Mouse (Mus musculus) gastrocnemius, adult 18-20 months (tissue): Measurements from ENCODE around the gene Herc1. TPM values are rescaled to one million over a fixed set of nuclear protein-coding genes. Genes with fewer than 3 reads are reported as not detected.
"Not testable (repeated sequence)": the region's sequence is repeated elsewhere in the genome, so short reads cannot be mapped to it uniquely, and the experiment has no call there.

Experiments used
- DNase-seq: peaks from one replicate; pipeline ENCODE4 v3.0.0; 2021; ENCODE audit warnings: low spot score
- total RNA-seq, 2 experiments: library from RNA; stranded (reverse); gene quantifications; 2 replicates each; pipeline ENCODE4 v1.2.3; 2021

The Herc1 gene
- total RNA-seq, 2 experiments from 2014 or later = 30.3 to 31.0 TPM

DNA sequence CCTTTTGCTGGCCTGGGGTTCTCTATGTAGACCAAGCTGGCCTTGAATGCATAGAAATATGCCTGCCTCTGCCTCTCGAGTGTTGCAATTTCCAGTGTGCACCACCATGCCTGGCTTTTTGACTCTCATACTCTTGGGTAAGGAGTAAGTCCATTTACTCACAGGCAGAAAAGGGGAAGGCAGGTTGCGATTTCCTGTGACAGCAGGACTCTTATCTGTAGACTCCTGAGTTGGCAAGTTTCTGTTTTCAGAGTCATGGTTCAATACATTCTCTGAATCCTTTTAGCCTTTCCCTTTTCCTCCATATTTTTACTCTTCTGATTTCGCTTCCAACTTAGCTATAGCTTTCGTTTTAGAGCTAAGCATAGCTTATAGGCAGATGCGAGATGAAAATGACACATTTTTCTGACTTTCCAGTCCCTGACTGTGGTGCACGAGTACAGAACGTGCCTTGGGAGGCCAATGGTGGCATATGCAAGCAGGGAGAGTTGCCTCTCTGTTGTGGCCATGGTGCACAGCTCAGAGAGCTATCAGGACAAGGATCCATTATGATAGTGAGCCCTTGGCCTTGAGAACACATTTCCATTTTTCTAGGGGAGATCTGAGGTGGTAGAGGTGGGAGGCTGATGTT lies 2.7 kb upstream of the Herc1 start:
- no peak for DNase-seq

DNA sequence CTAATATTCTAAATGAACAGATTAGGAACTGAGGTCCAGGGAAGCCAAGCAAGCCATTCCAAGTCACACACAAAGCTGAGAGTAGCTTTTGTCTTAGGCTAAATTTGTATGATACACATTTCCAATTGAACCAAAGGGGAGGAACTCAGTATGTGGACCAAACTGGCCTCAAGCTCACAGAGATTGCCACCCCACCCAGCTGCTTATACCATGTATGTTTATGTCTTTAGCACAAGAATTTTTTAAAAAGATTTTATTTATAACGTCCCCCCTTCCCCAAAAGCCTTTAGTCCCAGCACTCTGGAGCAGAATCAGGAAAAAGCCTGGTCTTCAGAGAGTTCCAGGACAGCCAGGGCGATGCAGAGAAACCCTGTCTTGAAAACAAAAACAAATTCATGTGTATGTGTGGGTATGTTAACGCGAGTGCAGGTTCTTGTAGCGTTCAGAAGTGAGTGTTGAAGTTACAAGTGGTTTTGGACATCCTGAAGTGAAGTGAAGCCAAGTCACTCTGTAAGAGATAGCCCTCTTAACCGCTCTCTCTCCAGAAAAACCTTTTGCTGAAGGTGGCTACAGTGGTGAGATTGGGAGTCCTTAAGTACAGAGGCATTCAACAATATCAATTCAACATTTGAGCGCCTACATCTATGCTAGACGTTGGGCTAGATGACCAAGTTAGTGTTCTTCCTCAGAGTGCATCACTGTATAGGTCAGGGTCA lies 948 bp upstream of the Herc1 start:
- no peak for DNase-seq

DNA sequence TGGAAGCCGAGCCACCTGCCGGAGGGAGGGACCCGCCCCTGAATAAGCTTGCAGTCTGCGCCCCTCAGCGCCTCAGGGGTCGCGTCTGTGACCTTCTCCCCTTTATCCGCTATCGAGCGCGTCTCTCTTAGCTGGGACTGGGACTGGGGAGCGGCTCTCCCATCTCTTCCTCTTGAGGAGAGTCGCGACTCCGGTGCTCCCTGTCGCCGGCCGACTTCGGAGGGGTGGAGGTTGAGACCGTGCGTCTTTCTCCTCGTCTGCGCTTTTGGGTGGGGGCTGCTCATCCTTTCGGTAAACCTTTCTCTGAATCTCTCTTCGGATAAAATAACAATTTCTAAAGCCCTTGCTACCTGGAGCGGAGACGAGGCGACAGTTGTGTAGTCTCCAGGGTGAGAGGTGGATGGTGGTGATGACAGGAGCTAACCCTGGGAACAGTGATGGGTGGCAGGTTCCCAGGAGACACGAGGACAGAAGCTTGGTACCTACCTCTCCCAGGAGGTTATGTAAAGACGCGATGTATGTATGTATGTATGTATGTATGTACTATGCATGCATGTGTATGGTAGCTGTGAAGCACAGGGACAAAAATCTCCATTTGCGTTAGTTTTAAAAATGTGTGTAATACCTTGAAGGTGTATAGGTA lies 659 bp downstream of the Herc1 start:
- DNase-seq = no peak

DNA sequence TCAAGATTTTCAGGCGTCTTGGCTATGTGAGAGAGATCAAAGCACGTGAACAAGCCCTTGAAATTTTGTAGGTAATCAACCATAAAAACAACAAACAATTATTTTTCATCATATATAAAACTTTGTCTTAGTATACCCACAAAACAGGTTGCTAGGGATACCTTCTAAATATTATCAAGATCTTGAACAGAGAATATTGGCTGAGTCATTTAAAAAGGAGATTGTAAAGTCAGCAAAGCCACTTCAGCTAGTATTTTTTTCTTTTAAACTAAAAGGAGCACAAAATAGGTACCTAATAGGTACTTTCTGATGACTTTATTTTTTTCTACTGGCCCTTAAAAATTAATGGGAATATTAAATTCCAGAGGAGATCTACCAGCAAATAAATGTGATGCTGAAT lies 2.5 kb downstream of the Herc1 start:
- DNase-seq = no peak

DNA sequence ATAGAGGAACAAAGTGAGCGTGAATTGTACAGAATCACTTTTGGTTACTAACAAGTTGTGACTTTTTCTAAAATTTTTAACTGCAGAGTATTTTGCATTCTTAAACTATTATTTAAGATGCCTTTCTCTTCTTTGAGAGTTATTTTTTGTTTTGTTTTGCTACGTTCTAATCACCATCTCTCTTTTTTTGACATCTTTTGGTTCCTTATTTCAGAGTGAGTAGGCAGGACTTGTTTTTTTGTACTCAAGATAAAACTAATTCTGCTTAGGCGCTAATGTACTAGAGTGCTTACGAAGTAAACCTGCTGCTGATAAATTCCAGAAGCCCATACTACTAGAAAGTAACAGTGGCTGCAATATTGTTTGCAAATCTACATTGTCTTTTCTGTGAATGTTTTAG lies 8.9 kb downstream of the Herc1 start:
- no peak for DNase-seq

DNA sequence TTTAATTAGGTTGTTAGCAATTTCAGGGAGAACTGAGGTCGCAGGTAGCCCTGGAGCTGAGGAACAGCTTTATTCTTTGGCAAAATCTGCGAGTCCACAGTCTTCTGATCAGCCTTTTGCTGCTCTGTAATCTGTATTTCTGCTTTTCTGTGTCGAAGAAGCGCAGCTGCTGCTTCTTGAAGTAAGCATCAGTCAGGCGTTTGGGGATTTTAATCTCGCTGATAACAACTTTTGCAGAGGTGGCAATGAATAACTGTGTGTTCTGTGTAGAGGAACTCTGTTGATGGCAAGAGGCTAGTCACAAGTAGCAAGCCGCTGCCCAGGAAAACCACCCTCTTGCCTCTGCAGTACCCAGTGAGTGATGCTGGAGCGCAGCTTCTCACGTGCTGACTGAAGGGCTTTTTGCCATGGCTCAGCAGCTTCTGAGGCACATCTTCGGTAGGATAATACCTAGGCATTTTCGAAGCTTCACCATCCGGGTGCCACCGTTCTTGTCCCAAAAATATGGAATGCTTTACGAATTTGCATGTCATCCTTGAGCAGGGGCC lies 10.0 kb downstream of the Herc1 start:
- no peak for DNase-seq

DNA sequence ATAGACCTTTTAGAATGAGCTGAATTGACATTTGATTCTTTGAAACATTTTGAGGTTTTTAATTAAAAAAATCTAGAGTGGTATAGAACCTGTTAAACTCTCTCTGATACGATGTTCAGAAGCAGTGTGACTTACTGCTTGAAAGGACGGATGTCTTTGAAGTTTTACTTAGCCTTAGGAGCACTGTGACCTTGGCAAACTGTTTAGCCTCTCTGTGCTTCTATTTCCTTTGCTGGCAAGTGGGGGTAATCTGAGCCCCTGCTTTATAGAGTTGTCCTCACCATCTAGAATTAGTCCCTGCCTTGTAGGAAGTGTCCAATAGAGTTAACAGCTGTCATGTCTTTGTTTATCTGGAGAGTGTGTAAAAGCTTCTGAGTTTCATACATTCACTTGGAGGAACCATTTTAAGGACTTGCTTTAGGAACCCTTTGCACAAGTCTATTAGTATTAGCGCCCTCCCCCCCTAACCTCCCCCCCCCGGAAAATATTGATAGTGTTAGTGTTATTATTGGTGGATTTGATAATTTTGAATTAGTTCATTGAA lies 18.7 kb downstream of the Herc1 start:
- peak; percentile 47 for DNase-seq

DNA sequence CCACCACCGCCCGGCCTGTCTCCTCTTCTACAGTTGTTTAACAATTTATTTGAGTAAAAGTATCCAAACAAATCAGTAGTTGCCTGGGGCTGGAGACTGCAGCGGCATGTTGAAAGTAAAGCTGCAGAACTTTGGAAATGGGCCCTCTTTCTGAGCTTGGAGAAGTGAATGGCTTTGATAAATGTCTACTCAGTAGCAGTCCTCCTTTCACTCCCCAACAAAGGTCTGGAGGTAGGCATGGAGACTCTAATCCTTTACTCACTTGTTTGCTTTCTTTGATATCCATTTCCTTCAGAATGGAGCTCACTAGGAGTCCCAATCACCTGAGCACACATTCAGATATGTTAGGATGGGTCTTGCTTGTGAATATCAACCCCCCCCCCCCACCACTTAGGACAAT lies 20.1 kb downstream of the Herc1 start:
- DNase-seq = no peak

DNA sequence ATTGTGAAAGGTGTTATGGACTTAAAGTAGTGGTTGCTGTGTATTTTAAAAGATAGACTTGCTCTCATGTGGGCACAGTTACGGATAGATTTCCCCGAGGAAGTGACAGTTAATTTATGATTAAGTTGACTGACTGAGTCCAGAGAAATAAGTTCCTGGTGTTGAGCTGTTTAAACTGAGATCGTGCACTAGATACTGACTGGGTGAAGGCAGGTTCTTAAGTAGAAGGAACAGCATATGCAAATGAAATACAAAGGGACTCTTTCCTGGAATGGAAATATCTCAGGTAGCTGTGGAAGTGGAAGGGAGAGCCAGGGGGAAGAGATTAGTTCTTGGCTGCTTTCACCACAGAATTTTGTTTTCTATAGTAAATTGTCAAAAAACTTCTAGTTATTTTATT lies 20.6 kb downstream of the Herc1 start:
- DNase-seq = no peak

DNA sequence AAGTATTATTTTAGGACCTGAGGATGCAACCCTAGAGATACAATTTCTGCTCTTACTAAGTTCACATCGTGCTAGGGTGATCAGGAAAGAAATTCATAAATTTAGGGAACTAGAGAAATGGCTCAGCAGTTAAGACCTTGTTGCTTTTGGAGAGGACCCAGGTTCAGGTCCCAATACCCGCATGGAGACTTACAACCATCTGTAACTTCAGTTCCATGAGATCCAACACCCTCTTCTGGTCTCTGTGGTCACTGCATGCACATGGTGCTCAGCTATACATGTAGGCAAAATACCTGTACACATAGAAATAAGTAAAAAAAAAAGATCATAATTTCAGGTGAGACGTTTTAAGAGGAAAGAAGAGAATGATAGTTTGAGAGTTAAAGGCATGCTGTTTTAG lies 23.2 kb downstream of the Herc1 start:
- DNase-seq = no peak

DNA sequence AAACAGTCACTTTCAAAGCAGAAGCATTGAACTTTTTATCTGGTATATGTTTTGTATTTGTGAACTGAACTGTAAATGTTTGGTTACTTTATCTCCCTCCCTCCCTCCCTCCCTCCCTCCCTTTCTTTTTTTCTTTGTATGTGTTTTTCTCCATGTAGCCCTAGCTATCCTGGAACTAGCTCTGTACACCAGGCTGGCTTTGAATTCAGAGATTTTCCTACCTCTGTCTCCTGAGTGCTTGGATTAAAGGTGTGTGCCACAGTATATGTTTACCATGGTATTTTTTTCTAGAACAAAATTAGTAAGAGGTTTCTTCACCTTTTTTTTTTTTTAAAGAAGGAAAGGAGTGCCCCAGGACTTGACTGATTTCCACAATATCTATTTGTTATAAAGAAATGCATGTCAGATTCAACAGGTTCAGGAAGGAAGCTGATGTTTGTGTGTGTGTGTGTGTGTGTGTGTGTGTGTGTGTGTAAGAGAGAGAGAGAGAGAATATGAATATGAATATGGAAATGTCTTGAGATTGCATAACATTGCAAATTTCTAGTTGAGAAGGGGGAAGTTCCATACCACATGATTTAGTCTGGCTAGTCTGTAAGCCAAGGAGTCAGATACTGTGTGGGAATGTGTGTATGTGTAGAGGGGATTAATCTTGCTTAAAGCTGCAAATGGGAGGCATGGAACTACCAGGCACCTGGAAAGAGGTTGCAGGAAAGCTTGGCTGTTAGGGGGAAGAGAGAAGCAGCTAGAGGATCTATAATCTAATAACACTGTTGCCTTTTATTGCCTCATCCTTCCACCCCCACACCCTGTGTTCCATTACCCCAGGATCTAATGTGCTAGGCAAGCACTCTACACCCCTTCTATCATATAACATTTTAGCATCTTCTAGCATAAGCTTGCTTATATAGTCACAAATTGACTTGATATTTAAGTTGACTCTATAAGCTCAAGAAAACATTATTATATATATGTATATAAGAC lies 24.5 kb downstream of the Herc1 start:
- no peak for DNase-seq

DNA sequence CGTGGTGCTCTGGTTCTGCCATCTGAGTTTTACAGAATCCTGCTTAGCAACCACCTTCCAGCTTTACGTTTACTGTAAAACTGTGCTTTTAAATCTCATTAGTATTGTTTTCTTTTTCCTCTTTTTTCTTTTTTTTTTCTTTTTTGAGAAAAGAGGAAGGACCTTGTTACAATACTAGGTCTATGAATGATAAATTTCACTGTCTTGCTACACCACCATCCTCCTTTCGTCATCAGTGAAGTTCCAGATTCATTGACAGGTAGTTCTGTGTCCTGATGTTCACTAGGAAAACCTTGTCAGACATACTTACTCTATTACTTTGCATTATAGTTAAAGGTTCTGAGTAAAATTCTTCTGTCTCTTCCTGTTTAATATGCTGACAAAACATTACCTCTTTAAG lies 33.2 kb downstream of the Herc1 start:
- no peak for DNase-seq

DNA sequence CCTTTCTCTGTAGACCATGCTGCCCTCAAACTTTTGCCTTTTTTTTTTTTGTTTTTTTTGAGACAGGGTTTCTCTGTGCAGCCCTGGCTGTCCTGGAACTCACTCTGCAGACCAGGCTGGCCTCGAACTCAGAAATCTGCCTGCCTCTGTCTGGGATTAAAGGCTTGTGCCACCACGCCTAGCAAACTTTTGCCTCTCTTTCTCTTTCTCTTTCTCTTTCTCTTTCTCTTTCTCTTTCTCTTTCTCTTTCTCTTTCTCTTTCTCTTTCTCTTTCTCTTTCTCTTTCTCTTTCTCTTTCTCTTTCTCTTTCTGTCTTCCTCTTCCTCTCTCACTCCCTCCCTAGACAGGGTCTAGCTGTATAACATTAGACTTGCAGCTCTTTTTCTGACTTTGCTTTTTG lies 40.1 kb downstream of the Herc1 start:
- not testable (repeated sequence) for DNase-seq

DNA sequence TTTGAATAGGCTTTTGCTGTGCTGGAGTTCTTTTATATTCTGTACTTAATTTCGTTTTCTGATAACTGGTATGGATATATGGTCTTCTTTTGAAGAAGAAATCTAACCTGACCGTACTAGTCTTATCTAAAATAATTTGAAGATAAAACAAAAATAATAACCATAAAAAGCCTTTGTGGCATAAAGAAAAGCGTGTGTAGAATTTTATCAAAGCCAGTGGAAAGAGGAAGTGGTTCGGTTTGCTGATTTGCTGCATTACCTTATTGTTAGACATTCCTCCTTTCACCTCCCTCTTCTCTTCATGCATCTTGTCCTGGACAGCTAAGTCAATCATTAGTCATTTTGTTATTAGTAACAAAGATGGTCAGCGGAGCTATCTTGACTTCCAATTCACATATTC lies 43.1 kb downstream of the Herc1 start:
- no peak for DNase-seq

DNA sequence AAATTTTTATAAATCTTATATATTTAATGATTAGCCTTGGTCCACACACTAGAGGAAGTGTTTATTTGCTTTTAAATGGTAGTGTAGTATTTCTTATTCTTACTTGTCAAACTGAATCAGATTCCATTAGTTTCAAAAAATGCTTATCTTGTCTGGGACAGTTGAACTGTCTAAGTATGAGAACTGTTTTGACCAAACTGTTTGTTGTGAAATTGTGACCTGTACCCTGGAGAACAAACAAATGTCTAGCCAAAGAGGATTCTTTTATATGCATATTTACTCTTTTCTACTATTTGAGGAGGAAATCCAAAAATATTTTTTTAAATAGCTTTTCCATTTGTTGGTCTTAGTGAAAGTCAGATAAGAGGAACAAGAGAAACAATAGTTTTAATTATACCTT lies 73.2 kb downstream of the Herc1 start:
- DNase-seq = no peak

DNA sequence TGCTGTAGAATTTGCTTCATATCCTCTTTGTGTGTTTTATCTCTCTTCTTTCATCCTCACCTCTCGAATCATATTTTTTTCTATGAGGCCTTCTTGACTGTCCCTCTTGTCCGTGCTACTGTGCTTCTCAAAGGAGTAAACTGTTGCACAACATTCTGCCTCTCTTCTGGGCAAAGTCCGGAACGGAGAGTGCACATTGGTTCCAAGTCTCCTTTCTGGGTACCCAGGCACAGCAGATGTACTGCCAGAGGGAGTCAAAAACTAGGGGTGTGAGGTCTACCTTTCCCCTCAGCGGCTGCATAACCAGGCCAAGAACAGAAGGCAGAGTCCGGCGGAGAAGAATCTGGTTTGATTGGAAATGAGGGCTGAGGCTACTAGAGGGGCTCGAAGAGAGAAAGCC lies 89.8 kb downstream of the Herc1 start:
- no peak for DNase-seq

DNA sequence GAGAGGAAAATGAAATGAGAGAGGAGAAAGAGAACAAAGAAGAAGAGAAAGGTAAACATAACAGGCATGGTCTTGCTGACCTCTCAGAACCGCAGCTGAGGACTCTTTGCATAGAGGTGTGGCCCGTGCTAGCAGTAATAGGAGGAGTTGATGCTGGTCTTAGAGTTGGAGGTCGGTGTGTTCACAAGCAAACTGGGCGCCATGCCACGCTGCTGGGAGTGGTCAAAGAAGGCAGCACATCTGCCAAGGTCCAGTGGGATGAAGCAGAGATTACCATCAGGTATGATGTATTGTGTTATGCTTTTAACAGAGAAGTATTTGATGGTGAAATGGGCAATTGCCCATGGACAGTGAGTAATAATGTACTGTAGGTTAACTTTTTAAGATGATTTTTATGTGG lies 98.0 kb downstream of the Herc1 start:
- no peak for DNase-seq

DNA sequence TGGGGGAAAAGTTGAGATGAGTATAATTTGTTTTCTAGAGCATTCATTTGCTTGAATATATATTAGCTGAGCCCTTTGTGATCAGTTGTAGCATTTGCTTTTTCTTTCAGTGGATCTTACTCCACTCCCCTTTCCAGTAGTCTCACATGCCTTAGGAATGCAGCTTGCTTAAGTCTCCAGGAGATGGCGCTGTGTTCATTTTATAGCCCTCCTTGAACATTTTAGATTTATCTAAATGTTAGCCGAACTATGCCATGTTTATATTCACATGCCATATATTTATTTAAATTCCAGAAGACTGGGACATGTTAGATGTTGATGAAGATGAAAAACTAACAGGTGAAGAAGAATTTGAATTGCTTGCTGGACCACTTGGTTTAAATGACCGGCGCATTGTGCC lies 114.8 kb downstream of the Herc1 start:
- peak; percentile 31 for DNase-seq

DNA sequence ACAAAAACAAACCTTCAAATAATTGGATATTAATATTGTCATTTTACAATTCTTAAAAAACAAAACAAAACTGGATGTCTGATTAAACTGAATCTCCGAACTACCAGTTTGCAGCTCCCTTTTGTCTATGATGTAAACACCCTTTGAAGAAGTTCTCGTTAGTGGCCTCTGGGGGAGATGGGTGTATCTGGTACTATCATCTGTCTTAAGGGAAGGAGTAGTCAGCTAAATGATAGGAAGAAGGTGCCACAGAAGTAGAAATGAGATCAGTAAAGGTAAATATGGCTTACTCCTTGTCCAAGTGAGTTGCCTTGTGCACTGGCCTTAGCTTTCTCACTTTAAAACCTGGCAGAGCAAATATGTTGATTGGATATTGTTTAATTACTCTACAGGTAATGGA lies 127.5 kb downstream of the Herc1 start:
- no peak for DNase-seq

DNA sequence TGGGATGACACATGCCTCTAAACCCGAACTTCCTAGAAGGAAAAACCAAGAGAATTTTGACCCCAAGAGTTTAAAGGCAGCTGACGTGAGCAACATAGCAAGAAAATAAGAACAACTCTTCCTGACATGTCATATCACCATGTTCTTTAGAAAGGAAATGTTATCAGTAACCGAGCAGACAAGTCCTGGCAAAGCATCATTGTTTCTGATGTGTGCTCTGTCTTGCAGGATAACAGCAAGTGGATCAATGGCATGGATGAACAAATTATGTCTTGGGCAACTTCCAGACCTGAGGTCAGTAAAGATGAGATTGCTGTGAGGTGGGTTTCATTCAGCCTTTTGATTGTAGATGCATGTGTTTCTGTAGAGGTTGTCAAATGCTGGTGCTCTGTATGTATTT lies 133.2 kb downstream of the Herc1 start:
- no peak for DNase-seq

DNA sequence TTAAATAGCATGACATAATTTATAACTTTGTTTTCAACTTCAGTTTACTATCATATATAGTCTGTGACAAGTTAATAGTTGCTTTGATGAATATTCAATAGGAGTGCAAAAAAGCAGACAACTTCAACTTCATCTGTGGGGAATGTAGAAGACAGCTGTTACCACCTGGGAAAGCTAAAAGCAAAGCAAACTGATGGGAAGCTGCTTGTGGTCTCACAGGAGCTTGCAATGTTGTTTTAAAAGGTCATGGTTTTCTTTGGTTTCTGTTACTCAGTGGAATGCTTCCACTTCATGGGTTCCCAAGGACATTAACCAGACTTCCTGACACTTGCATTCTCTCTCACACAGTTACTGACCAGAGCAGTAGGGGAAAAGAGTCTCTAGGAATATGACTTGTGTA lies 138.5 kb downstream of the Herc1 start:
- DNase-seq = no peak
